Mouse (Mus musculus) myocyte (in vitro differentiated cells): ENCODE measurements around the gene Pan3.

ENCODE experiments used
- MAX ChIP-seq: IDR thresholded peaks from one replicate; pipeline ENCODE4 v1.6.1; 2011; ENCODE audit warnings: low read depth, mild to moderate bottlenecking, control low read depth
- POLR2A ChIP-seq: IDR thresholded peaks from one replicate; pipeline ENCODE4 v1.6.1; 2011; ENCODE audit warnings: low read depth, mild to moderate bottlenecking, control low read depth, moderate library complexity; ENCODE audit not compliant: insufficient read length
- POLR2AphosphoS2 ChIP-seq: IDR thresholded peaks from one replicate; pipeline ENCODE4 v1.6.1; 2011; ENCODE audit warnings: low read depth, control low read depth; ENCODE audit not compliant: insufficient read length
- USF1 ChIP-seq: IDR thresholded peaks from one replicate; pipeline ENCODE4 v1.6.1; 2011; ENCODE audit warnings: low read depth, mild to moderate bottlenecking, control low read depth, moderate library complexity

DNA sequence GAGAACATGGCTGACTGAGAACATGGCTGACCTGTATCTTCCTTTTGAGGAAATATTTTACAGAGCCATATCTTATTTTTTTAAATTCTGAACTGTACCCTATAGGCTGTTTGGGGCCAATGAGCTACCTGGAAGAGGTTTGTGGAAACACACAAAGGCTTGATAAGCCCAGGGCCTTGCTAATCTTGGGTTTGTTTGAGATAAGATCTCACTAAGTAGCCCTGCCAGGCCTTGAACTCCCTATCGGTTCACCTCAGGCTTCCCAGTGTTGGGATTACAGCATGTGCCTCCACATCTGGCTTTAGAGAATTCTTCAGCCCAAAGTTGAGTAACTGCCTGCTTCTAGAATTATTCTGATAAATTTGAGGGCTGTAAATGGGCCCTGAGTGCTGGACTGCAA is 143.6 kb downstream of the Pan3 start:
- TF ChIP-seq MAX, result no peak
- no peak for TF ChIP-seq POLR2AphosphoS2
- no peak for TF ChIP-seq POLR2A
- no peak for TF ChIP-seq USF1
